Mouse (Mus musculus) liver, embryonic 11.5 days (tissue): Measurements from ENCODE around the gene Tln2. TPM values are rescaled to one million over a fixed set of nuclear protein-coding genes. Genes with fewer than 3 reads are reported as not detected.

Experiments used
- ATAC-seq: fragments of 200-750 bp; cut with Nextera tagmentation; replicated peaks from 2 replicates; pipeline ENCODE4 v1.8.0; 2017; ENCODE audit warnings: moderate number of reproducible peaks, mild to moderate bottlenecking, moderate TSS enrichment, moderate library complexity; ENCODE audit not compliant: low FRiP score
- DNase-seq: peaks from one replicate; pipeline ENCODE4 v3.0.0-alpha.2; 2017; ENCODE audit warnings: low spot score
- H3K27ac ChIP-seq: fragments of 300-500 bp; sonication (generic); 2 replicates; pipeline ENCODE4 v1.5.1; 2014; ENCODE audit warnings: mild to moderate bottlenecking, low read depth, low read length, control low read depth
- H3K27me3 ChIP-seq: fragments of 300-500 bp; sonication (generic); replicated peaks from 2 replicates; pipeline ENCODE4 v1.6.1; 2014; ENCODE audit warnings: low read length, mixed read lengths; ENCODE audit not compliant: control insufficient read depth, insufficient read depth
- H3K36me3 ChIP-seq: fragments of 300-500 bp; sonication (generic); 2 replicates; pipeline ENCODE4 v1.6.1; 2014; ENCODE audit warnings: mild to moderate bottlenecking, low read length, moderate library complexity, mixed read lengths; ENCODE audit not compliant: control insufficient read depth, insufficient read depth
- H3K4me1 ChIP-seq: fragments of 300-500 bp; sonication (generic); replicated peaks from 2 replicates; pipeline ENCODE4 v1.6.1; 2014; ENCODE audit warnings: low read length, mixed read lengths; ENCODE audit not compliant: control insufficient read depth, insufficient read depth
- H3K4me2 ChIP-seq: fragments of 300-500 bp; sonication (generic); 2 replicates; pipeline ENCODE4 v1.6.1; 2014; ENCODE audit warnings: mild to moderate bottlenecking, control low read depth, moderate library complexity
- H3K4me3 ChIP-seq: fragments of 300-500 bp; sonication (generic); 2 replicates; pipeline ENCODE4 v1.5.1; 2014; ENCODE audit warnings: low read depth, low read length, control low read depth
- H3K9ac ChIP-seq: fragments of 300-500 bp; sonication (generic); 2 replicates; pipeline ENCODE4 v1.6.1; 2014; ENCODE audit warnings: low read depth, low read length, control low read depth
- H3K9me3 ChIP-seq: fragments of 300-500 bp; sonication (generic); 2 replicates; pipeline ENCODE4 v1.6.1; 2016; ENCODE audit warnings: low read length, inconsistent platforms, mixed read lengths; ENCODE audit not compliant: control insufficient read depth
- WGBS: fragments of 180-500 bp; shearing (Covaris S2); extraction: QIAGEN DNeasy Blood & Tissue Kit; methylation state at CpG from one replicate; pipeline ENCODE4 v1.1.7; 2014; 5-methylcytosine and 5-hydroxymethylcytosine counted together
- polyA plus RNA-seq: library from polyadenylated mRNA; unstranded; fragments of >200 nt; fragmentation: Nextera tagmentation; extraction: Ambion mirVana; gene quantifications from 2 replicates; pipeline ENCODE4 v1.2.1, GENCODE M21; 2014

Tln2 gene
- polyA plus RNA-seq, 1 experiment from 2014 or later, result 12.7 TPM

GRCm38 (mm10) chr9:67235441-67236217 lies 323.9 kb downstream of the Tln2 start:
- H3K9ac ChIP-seq, result no peak overlapping the region
- no peaks in the 10 kb centered on the region; the same call in 1 of the 2 replicates for H3K4me1 ChIP-seq
- no peak overlapping the region for H3K4me3 ChIP-seq
- ATAC-seq (no peak), DNase-seq (no peak)
- no peak overlapping the region for H3K4me2 ChIP-seq
- H3K27ac ChIP-seq, result no peak overlapping the region
- WGBS, result 56% methylated on average over 12 of the region's 12 CpGs
- H3K27me3 ChIP-seq, result no peaks in the 10 kb centered on the region
- no peaks in the 10 kb centered on the region for H3K9me3 ChIP-seq
- peaks cover 2% of the 10 kb centered on the region; the same call in 1 of the 2 replicates for H3K36me3 ChIP-seq

- Histone ChIP-seq H3K27ac (no peak overlapping the region), H3K4me3 (no peak overlapping the region), H3K4me1 (no peaks in the 10 kb centered on the region), H3K9me3 (no peaks in the 10 kb centered on the region), H3K27me3 (no peaks in the 10 kb centered on the region), H3K9ac (no peak overlapping the region), H3K4me2 (no peak overlapping the region), H3K36me3 (no peaks in the 10 kb centered on the region; the same call in 1 of the 2 replicates)
- WGBS, result 81% methylated on average over 5 of the region's 5 CpGs
- DNase-seq (no peak), ATAC-seq (no peak)
Measured at GRCm38 (mm10) chr9:67229033-67229432, 330.5 kb downstream of the Tln2 start.

GRCm38 (mm10) chr9:67220388-67220787 lies 339.1 kb downstream of the Tln2 start:
- 48% methylated on average over 3 of the region's 3 CpGs for WGBS
- Histone ChIP-seq H3K36me3 (no peaks in the 10 kb centered on the region), H3K9ac (no peak overlapping the region), H3K4me2 (no peak overlapping the region), H3K27me3 (no peaks in the 10 kb centered on the region), H3K9me3 (no peaks in the 10 kb centered on the region), H3K27ac (no peak overlapping the region), H3K4me3 (no peak overlapping the region), H3K4me1 (no peaks in the 10 kb centered on the region)
- no peak for ATAC-seq
- DNase-seq, result no peak

GRCm38 (mm10) chr9:67218001-67218400 lies 341.5 kb downstream of the Tln2 start:
- H3K4me3 ChIP-seq, result no peak overlapping the region
- no peak overlapping the region for H3K4me2 ChIP-seq
- H3K27ac ChIP-seq, result no peak overlapping the region
- H3K9me3 ChIP-seq, result no peaks in the 10 kb centered on the region
- no peaks in the 10 kb centered on the region for H3K27me3 ChIP-seq
- DNase-seq (no peak), ATAC-seq (no peak)
- no peaks in the 10 kb centered on the region for H3K4me1 ChIP-seq
- WGBS, result 74% methylated on average over 9 of the region's 9 CpGs
- no peak overlapping the region for H3K9ac ChIP-seq
- no peaks in the 10 kb centered on the region for H3K36me3 ChIP-seq

- H3K4me1 ChIP-seq, result no peaks in the 10 kb centered on the region
- no peak overlapping the region for H3K4me2 ChIP-seq
- ATAC-seq, result no peak
- 79% methylated on average over 3 of the region's 3 CpGs for WGBS
- no peak overlapping the region for H3K9ac ChIP-seq
- DNase-seq, result no peak
- H3K36me3 ChIP-seq, result no peaks in the 10 kb centered on the region
- no peak overlapping the region for H3K4me3 ChIP-seq
- H3K27me3 ChIP-seq, result no peaks in the 10 kb centered on the region
- no peak overlapping the region for H3K27ac ChIP-seq
- H3K9me3 ChIP-seq, result no peaks in the 10 kb centered on the region
Measured at GRCm38 (mm10) chr9:67214191-67214985, 345.1 kb downstream of the Tln2 start.

GRCm38 (mm10) chr9:67213275-67213674 lies 346.2 kb downstream of the Tln2 start:
- H3K4me3 ChIP-seq, result no peak overlapping the region
- H3K9ac ChIP-seq, result no peak overlapping the region
- 48% methylated on average over 6 of the region's 6 CpGs for WGBS
- H3K27ac ChIP-seq, result no peak overlapping the region
- DNase-seq (peak; percentile 56), ATAC-seq (no peak)
- H3K4me2 ChIP-seq, result no peak overlapping the region
- no peaks in the 10 kb centered on the region for H3K4me1 ChIP-seq
- no peaks in the 10 kb centered on the region for H3K27me3 ChIP-seq
- no peaks in the 10 kb centered on the region for H3K9me3 ChIP-seq
- no peaks in the 10 kb centered on the region for H3K36me3 ChIP-seq

GRCm38 (mm10) chr9:67211220-67211619 lies 348.3 kb downstream of the Tln2 start:
- WGBS, result 89% methylated on average over 4 of the region's 4 CpGs
- no peak overlapping the region for H3K4me2 ChIP-seq
- H3K9ac ChIP-seq, result no peak overlapping the region
- no peak for ATAC-seq
- H3K36me3 ChIP-seq, result no peaks in the 10 kb centered on the region
- H3K27ac ChIP-seq, result no peak overlapping the region
- no peaks in the 10 kb centered on the region for H3K4me1 ChIP-seq
- H3K27me3 ChIP-seq, result no peaks in the 10 kb centered on the region
- H3K4me3 ChIP-seq, result no peak overlapping the region
- H3K9me3 ChIP-seq, result no peaks in the 10 kb centered on the region
- no peak for DNase-seq

- H3K4me1 ChIP-seq, result no peaks in the 10 kb centered on the region
- no peak overlapping the region for H3K9ac ChIP-seq
- no peaks in the 10 kb centered on the region for H3K36me3 ChIP-seq
- no peaks in the 10 kb centered on the region for H3K27me3 ChIP-seq
- H3K4me3 ChIP-seq, result no peak overlapping the region
- H3K9me3 ChIP-seq, result no peaks in the 10 kb centered on the region
- no peak overlapping the region for H3K27ac ChIP-seq
- DNase-seq (no peak), ATAC-seq (no peak)
- no peak overlapping the region for H3K4me2 ChIP-seq
- WGBS, result 96% methylated on average over 9 of the region's 9 CpGs
Measured at GRCm38 (mm10) chr9:67209451-67209850, 350.1 kb downstream of the Tln2 start.
